Mouse (Mus musculus): ENCODE measurements around the gene Olfr1084. TPM values are rescaled to one million over a fixed set of nuclear protein-coding genes. Genes with fewer than 3 reads are reported as not detected.
"Not testable (repeated sequence)": the region's sequence is repeated elsewhere in the genome, so short reads cannot be mapped to it uniquely, and the experiment has no call there.

Olfr1084 gene
- not detected in 2 replicates for polyA plus RNA-seq (2016; fragmentation: Nextera tagmentation; extraction: Ambion mirVana)

GRCm38 (mm10) chr2:86639625-86640024 lies at the start of gene Olfr1084:
Gene Olfr1084 (minus strand): TSS chr2:86639725.
- not testable (repeated sequence) for H3K27me3 ChIP-seq (ENCODE audit: low read depth, poor library complexity, severe bottlenecking); H3K4me3 ChIP-seq; H3K9me3 ChIP-seq (replicated peaks); H3K27ac ChIP-seq (replicated peaks); H3K36me3 ChIP-seq; DNase-seq (ENCODE audit: low spot score); H3K4me1 ChIP-seq
- 81% methylated on average over 1 of the region's 1 CpGs for WGBS

DNA sequence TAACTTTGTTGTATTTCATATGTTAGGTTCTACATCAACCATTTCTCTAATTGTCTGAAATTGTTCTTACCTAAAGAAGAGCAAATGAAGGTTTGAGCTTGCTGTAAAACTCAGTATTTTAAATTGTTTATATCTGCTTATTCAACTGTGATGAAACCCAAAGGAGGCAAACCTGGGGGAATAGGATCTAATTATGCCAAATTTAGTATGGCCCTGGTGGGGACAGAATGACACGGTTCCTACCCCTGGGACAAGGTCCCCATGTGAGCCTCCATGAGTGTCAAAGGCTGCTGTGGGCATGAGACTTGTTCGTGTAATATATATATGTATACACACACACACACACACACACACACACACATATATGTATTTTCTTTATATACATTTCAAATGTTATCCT lies 40.5 kb upstream of the Olfr1084 start, which contains the start of gene Olfr1086:
Olfr1086 (minus strand) TSS at position 101 of the 400 bp plus-strand sequence.
- Histone ChIP-seq H3K4me3 (no peak within 1 kb of the TSS), H3K36me3 (no peaks in the 10 kb centered on the region), H3K4me1 (no peaks in the 10 kb centered on the region), H3K27ac (replicated peaks) (no peak within 1 kb of the TSS), H3K27me3 (ENCODE audit: low read depth, poor library complexity, severe bottlenecking) (no peaks in the 10 kb centered on the region), H3K9me3 (replicated peaks) (no peaks in the 10 kb centered on the region)
- WGBS = 86% methylated on average over 2 of the region's 2 CpGs
- no peak for DNase-seq (ENCODE audit: low spot score)

DNA sequence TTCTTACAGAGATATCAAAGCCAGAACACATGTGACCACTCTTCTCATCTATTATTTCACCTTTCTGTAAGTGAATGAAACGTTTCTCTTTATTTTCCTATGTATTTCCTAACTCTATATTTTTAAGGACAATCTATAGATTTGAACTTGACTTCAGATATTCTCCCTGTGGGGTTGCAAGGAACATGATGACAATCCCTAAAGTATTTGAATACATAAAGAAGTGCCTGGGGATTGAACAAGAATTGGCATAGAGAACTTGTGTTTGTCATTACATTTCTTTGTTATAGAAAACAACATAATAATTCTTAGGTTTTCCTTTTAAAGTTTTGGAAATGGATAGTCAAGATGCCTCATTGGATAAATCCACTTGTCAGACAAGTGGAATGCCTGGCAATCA lies 22.4 kb upstream of the Olfr1084 start, which contains the start of gene Olfr1085:
Olfr1085 (minus strand) TSS at position 101 of the 400 bp plus-strand sequence.
- 47% methylated on average over 1 of the region's 1 CpGs for WGBS
- Histone ChIP-seq H3K4me1 (no peaks in the 10 kb centered on the region), H3K36me3 (no peaks in the 10 kb centered on the region), H3K27ac (replicated peaks) (no peak within 1 kb of the TSS), H3K9me3 (replicated peaks) (no peaks in the 10 kb centered on the region), H3K4me3 (no peak within 1 kb of the TSS), H3K27me3 (ENCODE audit: low read depth, poor library complexity, severe bottlenecking) (no peaks in the 10 kb centered on the region)
- no peak for DNase-seq (ENCODE audit: low spot score)

DNA sequence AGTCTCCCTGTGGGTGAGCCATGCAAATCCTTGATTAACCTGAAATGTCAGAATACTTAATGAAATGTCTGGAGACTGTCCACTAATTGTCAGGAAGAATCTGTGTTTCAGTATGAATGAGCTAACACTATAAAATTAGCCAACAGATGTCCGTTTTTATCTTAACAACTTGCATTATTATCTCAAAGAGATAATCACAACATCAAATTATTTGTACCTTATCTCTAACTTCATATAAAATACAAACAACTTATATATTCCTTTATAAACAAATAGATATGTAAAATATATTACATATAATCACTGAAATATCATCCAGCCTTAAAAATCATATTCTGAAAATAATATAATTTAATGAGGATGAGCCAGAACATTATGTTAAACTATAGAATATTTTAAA lies 40.7 kb downstream of the Olfr1084 start, which contains the start of gene Olfr1082:
Olfr1082 (minus strand) TSS at position 101 of the 400 bp plus-strand sequence.
- H3K36me3 ChIP-seq; DNase-seq (ENCODE audit: low spot score); H3K4me1 ChIP-seq; H3K27ac ChIP-seq (replicated peaks); H3K4me3 ChIP-seq; H3K27me3 ChIP-seq (ENCODE audit: low read depth, poor library complexity, severe bottlenecking); H3K9me3 ChIP-seq (replicated peaks): not testable (repeated sequence)
- 71% methylated on average over 1 of the region's 1 CpGs for WGBS

Other genes starting within 250 kb of the Olfr1084 start
- not detected in 2 replicates for gene Olfr1061, start 225.7 kb downstream of the Olfr1084 start, polyA plus RNA-seq (2016; fragmentation: Nextera tagmentation; extraction: Ambion mirVana)
- not detected in 2 replicates for gene Olfr1062, start 213.0 kb downstream of the Olfr1084 start, polyA plus RNA-seq (2016; fragmentation: Nextera tagmentation; extraction: Ambion mirVana)
- not detected in 2 replicates for gene Olfr1065, start 189.1 kb downstream of the Olfr1084 start, polyA plus RNA-seq (2016; fragmentation: Nextera tagmentation; extraction: Ambion mirVana)
- gene Olfr1066, start 183.5 kb downstream of the Olfr1084 start, polyA plus RNA-seq (2016; fragmentation: Nextera tagmentation; extraction: Ambion mirVana) = not detected in 2 replicates
- not detected in 2 replicates for gene Olfr228, start 152.3 kb downstream of the Olfr1084 start, polyA plus RNA-seq (2016; fragmentation: Nextera tagmentation; extraction: Ambion mirVana)
- not detected in 2 replicates for gene Olfr1076, start 131.3 kb downstream of the Olfr1084 start, polyA plus RNA-seq (2016; fragmentation: Nextera tagmentation; extraction: Ambion mirVana)
- gene Olfr1079, start 97.2 kb downstream of the Olfr1084 start, polyA plus RNA-seq (2016; fragmentation: Nextera tagmentation; extraction: Ambion mirVana) = not detected in 2 replicates
- not detected in 2 replicates for gene Olfr1080, start 81.5 kb downstream of the Olfr1084 start, polyA plus RNA-seq (2016; fragmentation: Nextera tagmentation; extraction: Ambion mirVana)
- not detected in 2 replicates for gene Olfr1082, start 40.8 kb downstream of the Olfr1084 start, polyA plus RNA-seq (2016; fragmentation: Nextera tagmentation; extraction: Ambion mirVana)
- not detected in 2 replicates for gene Olfr1085, start 22.3 kb upstream of the Olfr1084 start, polyA plus RNA-seq (2016; fragmentation: Nextera tagmentation; extraction: Ambion mirVana)
- not detected in 2 replicates for gene Olfr1086, start 40.4 kb upstream of the Olfr1084 start, polyA plus RNA-seq (2016; fragmentation: Nextera tagmentation; extraction: Ambion mirVana)
- not detected in 2 replicates for gene Olfr1087, start 58.7 kb upstream of the Olfr1084 start, polyA plus RNA-seq (2016; fragmentation: Nextera tagmentation; extraction: Ambion mirVana)
- gene Olfr1089, start 94.0 kb upstream of the Olfr1084 start, polyA plus RNA-seq (2016; fragmentation: Nextera tagmentation; extraction: Ambion mirVana) = not detected in 2 replicates
- gene Olfr1090, start 119.3 kb upstream of the Olfr1084 start, polyA plus RNA-seq (2016; fragmentation: Nextera tagmentation; extraction: Ambion mirVana) = not detected in 2 replicates
- gene Olfr1093, start 142.8 kb upstream of the Olfr1084 start, polyA plus RNA-seq (2016; fragmentation: Nextera tagmentation; extraction: Ambion mirVana) = not detected in 2 replicates
- gene Olfr141, start 170.3 kb upstream of the Olfr1084 start, polyA plus RNA-seq (2016; fragmentation: Nextera tagmentation; extraction: Ambion mirVana) = not detected in 2 replicates
- not detected in 2 replicates for gene Olfr1094, start 184.9 kb upstream of the Olfr1084 start, polyA plus RNA-seq (2016; fragmentation: Nextera tagmentation; extraction: Ambion mirVana)
- not detected in 2 replicates for gene Olfr1095, start 212.0 kb upstream of the Olfr1084 start, polyA plus RNA-seq (2016; fragmentation: Nextera tagmentation; extraction: Ambion mirVana)
- gene Gm13723, start 235.1 kb upstream of the Olfr1084 start, polyA plus RNA-seq (2016; fragmentation: Nextera tagmentation; extraction: Ambion mirVana) = not detected in 2 replicates